Mouse (Mus musculus): ENCODE measurements around the gene Grap2. TPM values are rescaled to one million over a fixed set of nuclear protein-coding genes. Genes with fewer than 3 reads are reported as not detected.

Grap2 gene
- total RNA-seq, 2 experiments from 2014 or later: 2.9 to 5.1 TPM

DNA sequence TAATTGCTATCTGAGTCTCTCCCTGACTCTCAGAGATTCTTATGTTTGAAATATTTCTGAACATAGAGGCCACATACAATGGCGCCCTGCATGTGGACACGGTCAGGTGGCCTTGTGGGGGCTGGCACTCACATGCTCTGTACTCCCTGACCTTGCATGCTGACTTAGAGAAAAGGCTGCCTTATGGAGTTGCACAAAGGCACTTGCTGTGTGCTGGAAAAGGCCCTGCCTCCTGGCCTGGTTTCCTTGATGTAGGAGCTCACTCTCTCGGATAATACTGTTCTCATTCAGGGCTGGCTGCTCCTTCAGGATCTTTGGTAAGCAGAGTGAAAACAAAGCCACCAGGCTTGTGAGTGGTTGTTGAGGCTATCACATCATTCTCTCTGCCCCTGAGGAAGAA is 111.6 kb downstream of the Grap2 start:
- no peak for DNase-seq

DNA sequence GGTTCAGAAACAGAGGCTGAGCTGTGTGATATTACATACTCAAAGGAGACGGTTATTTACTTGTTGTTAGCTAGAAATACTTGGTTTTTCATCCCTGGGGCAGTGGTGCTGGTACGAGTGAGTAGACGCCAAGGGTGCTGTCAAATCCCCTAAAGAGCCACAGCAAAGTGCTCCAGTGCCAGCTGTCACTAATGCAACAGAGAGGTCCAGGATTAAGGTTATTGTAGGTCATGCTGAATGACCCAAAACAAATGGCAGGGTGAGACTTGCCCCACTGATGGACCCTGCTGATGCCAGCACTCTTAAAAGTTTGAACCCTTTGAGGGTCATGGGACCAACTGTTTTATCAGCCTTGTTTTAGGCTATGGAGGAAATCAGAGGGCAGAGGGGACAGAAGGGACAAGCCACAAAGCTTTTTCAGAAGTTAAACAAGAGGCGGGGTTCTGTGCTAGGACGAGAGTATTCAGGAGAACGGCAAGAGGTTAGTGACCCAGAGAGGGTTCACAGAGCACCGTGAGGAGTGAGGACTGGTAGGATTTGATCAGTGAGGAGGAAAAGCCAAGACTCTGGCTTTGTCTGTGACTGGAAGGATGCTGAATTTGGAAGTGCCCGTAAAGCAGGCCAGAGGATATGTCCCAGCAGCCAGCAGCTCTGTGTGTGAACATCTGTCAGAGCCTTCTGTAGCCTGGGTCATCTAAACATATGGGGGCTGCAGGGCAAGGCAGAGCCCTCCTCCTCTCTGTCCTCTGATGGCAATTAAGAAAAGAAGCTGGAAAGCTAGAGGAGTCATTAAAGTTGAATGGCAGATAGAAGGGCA is 112.6 kb downstream of the Grap2 start:
- no peak for DNase-seq

DNA sequence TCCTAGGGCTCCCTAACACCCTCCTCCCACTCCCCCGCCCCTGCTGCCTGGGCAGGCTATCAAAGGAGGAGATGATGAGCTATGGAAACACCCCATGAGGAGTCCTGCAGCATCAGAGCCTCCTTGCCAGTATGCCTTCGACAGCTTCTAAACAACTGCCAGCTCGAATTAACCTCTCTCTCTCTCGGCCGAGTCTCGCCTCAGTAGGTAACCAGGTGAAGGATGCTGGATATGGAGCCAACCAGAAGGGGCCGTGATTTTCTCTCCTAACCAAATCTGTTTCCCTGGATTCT is 113.2 kb downstream of the Grap2 start:
- DNase-seq: no peak

DNA sequence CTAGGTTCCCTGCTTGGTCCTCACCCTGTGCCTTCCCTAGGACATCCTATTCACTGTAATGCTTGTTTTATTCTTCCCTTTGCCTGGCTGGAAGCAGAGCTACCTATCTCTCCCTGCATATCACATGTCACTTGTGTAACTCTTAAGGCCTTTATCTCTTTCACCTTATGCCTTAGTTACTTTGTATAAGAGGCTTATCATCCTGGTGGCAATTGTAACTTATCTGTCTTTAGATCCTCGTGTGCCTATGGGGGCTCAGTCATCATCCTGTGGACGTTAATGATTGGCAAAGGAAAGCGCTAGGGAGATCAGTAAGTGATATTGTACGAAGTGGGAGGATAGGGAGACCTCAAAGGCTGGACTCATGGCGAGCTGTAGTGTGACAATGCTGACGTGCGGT is 116.1 kb downstream of the Grap2 start:
- no peak for DNase-seq

DNA sequence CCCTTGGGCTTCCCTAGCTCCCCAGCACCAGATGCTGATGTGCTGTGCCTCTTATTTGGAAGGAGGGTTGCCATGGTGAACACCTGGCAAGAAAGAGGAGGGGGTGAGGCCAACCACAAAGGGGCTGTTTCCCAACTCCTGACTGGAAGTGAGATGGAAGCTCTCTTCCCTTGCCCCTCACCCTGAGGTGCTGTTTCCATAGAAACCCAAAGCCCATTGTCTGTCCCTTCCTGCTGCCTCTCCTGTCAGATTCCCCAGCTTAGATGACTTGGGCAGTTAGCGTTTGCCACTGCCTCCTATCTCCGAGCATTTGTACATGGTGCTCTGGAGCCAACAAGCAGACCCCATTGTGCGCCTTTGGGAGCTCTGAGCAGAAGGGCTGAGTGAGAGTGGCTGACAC is 121.1 kb downstream of the Grap2 start:
- DNase-seq: no peak

DNA sequence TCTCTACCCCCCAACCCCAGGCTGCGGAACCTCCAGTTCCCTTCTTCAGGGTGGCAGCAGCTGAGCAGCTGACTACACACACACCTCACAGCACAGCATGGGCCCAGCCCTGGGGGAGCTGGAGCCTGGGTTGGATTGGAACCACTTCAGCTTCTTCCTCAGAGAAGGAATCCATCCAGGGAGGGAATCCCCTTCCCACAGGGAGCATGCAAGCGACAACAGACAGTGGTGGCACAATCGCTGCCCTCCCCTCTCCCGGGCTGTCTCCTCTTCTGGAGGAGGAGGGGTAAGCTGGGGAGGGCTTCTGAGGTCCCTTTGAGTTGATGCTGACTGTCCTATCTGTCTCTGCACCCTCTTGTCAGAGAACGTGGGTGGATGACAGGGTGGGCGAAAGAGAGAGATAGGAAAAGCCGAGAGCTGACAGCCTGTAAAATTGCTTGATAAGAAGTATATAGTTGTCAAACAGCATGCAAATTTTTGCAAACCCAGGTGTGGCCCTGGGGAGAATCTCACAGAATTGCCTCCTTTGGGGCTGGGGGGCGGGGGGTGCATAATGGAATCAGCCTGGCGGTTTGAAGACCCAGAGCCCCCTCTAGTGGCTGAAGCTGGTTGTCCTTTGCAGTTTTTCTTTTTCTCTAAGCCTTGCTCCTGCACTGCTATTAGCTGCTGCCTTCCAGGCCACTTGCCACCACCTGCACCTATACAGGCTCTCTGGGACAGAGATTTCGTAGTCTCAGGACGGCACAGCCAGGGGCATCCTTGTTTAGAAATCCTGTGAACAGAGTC is 121.9 kb downstream of the Grap2 start:
- DNase-seq: peak; percentile 76

DNA sequence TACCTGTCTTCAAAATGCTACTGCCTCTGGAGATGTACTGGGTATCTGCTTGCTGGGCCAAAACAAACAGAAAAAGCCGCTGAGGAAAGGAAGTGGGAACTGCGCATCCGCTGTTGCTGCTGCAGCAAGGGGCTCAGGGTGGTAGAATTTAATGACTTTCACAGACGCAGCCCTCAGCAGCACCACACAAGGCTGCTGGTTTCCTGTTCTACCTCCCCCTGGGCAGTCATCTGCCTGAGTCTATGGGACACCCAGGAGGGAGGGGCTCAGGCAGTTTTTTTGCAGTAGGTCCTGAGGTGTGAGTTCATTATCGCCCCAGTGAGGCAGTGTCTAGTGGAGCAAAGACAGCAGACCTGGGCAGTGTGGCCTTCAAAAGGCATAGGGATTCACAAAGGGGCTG is 125.2 kb downstream of the Grap2 start:
- DNase-seq: no peak

DNA sequence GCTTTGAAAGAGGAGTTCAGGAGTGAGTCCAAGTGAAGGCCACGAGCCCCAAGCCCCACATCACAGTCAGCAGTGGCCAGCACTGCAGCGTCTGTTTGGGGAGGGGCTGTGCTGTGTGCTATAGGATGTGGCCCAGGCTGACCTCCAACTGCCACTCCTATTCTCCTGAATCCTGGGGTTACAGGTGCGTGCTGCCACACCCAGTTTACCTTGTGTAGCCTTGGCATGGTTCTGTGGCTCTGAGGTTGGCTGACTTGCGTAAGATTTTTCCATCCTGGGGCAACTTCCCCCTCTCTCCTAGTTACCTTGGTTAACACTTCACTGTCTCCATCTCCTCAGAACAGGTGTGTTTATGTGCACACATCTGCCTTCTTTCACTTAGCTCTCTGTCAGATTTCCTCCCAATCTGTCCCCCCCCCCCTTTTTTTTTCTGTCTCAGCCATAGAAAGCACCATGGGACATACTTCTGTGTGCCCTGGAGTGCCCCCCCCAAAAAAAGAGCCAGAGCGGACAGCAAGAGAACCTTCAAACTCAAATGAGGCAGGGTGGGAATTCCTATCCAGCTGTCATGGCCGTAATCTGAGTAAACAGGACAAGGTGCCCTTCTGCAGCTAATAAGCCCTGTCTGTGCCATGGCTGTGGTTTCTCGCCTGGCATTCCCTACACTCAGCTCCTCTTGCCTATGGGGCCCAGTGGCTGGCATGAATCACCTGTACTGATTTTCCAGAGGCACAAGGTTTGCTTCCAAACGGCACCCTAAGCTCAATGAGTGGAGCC is 129.3 kb downstream of the Grap2 start:
- no peak for DNase-seq

Small RNAs within 50 kb of the gene (microRNA-seq; reads per million reads assigned to microRNA genes)
- not detected for gene Mir6957

Other genes starting within 250 kb of the Grap2 start
- gene Enthd1, start 7.4 kb upstream of the Grap2 start, total RNA-seq (2021): not detected
- 1 to 10 TPM; 1.5 to 2.0 TPM for gene Fam83f, start 99.3 kb downstream of the Grap2 start, total RNA-seq (2021)
- gene Tnrc6b, start 138.7 kb downstream of the Grap2 start, total RNA-seq (2021): 10 to 100 TPM; 44.6 to 66.8 TPM